Mouse (Mus musculus): ENCODE measurements around the gene Gm21190.

DNA sequence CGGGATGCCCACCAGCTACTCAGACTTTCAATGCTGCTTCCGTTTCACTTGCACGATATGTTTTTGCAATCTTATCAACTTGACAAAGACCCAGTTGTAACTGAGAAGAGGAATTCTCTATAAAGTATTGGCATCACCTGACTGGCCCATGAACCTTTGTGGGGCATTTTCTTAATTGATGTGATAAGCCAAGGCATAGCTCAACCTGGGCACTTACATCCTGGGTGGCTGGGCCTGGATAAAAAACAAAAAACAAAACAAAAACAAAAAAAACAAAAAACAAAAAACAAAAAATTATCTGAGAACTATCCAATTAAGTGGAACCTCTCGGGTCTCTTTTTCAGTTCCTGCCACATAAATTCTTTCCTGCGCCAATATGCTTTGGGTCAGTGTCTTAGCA, 40.3 kb downstream of the Gm21190 start:
- no peak for TF ChIP-seq CTCF (IDR thresholded peaks at IDR 0.05; ENCODE audit: extremely low read depth, insufficient read depth, low read length)
- TF ChIP-seq POLR2A (IDR thresholded peaks at IDR 0.05; ENCODE audit: extremely low read depth, insufficient read depth, low read length) = no peak
